Mouse (Mus musculus): ENCODE measurements around the gene Cpb1.

DNA sequence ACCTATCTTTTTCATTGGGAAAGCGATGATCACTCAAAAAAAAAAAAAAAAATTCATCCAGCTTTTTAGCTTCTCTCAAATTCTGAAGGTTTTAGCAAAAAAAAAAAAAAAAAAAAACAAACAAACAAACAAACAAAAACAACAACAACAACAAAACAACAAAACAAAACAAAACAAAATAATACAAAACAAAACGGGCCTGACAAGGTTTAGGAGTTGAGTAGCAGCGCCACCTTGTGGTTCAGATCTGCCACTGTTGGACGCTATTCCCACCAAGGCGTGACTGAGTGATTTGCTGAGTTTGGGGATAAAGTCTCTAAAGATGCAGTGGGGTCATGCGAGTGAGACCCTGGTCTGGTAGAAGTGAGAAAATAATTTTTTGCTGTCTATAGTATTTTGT lies 76.7 kb downstream of the Cpb1 start:
- peak; percentile 92 for TF ChIP-seq CTCF (IDR thresholded peaks at IDR 0.05; ENCODE audit: low read depth)
- no peak for TF ChIP-seq EP300 (optimal IDR thresholded peaks at IDR 0.05)
